Mouse (Mus musculus) kidney, adult 2 months (tissue): ENCODE measurements around the gene Tmem109. TPM values are rescaled to one million over a fixed set of nuclear protein-coding genes. Genes with fewer than 3 reads are reported as not detected.

Experiments used
- DNase-seq: peaks from one replicate; pipeline ENCODE4 v3.0.0; 2021
- H3K27ac ChIP-seq: fragments of 200-500 bp; 2 replicates; pipeline ENCODE4 v1.5.1; 2012; ENCODE audit warnings: low read depth, low read length, control low read depth, inconsistent platforms; ENCODE audit not compliant: insufficient read depth
- H3K27me3 ChIP-seq: fragments of 200-500 bp; replicated peaks from 2 replicates; pipeline ENCODE4 v1.6.1; 2012; ENCODE audit warnings: mild to moderate bottlenecking, moderate library complexity, low read length, inconsistent platforms; ENCODE audit not compliant: control insufficient read depth, insufficient read depth
- H3K36me3 ChIP-seq: fragments of 200-500 bp; 2 replicates; pipeline ENCODE4 v1.6.1; 2012; ENCODE audit warnings: mild to moderate bottlenecking, moderate library complexity, low read length, inconsistent platforms; ENCODE audit not compliant: control insufficient read depth, insufficient read depth
- H3K4me1 ChIP-seq: fragments of 200-500 bp; 2 replicates; pipeline ENCODE4 v1.6.1; 2011; ENCODE audit warnings: low read length; ENCODE audit not compliant: control insufficient read depth, insufficient read depth
- H3K4me3 ChIP-seq: fragments of 200-500 bp; 2 replicates; pipeline ENCODE4 v1.5.1; 2011; ENCODE audit warnings: mild to moderate bottlenecking, low read depth, low read length, control low read depth; ENCODE audit not compliant: insufficient read depth
- CTCF ChIP-seq: fragments of 200-500 bp; conservative IDR thresholded peaks from 2 replicates; pipeline ENCODE4 v1.5.1; 2011; ENCODE audit warnings: low read depth, mild to moderate bottlenecking, control low read depth, low read length, moderate library complexity, mixed read lengths; ENCODE audit not compliant: insufficient read depth, insufficient read length
- POLR2A ChIP-seq: fragments of 200-500 bp; IDR thresholded peaks from one replicate; pipeline ENCODE4 v1.6.1; 2011; ENCODE audit warnings: low read depth, low read length, control low read depth
- WGBS: fragments of 180-500 bp; shearing (Covaris S2); methylation state at CpG from one replicate; pipeline ENCODE4 v1.1.7; 2018; 5-methylcytosine and 5-hydroxymethylcytosine counted together
- polyA plus RNA-seq: library from polyadenylated mRNA; depleted of rRNA; stranded (reverse); fragments of >200 nt; gene quantifications from 2 replicates; pipeline ENCODE4 v1.2.3, GENCODE M21; 2012

The Tmem109 gene
- polyA plus RNA-seq, 1 experiment: 101 TPM

GRCm38 (mm10) chr19:10869886-10870527 is 11.8 kb downstream of the Tmem109 start, which contains the start of gene Tmem132a:
Gene Tmem132a, minus strand, starts transcription at chr19:10869940.
- 10% methylated on average over 8 of the region's 8 CpGs for WGBS
- TF ChIP-seq POLR2A (no peak), CTCF (no peak)
- Histone ChIP-seq H3K27ac (no peak within 1 kb of the TSS), H3K4me1 (peaks cover 4% of the 10 kb centered on the region; the same call in 1 of the 2 replicates), H3K27me3 (no peaks in the 10 kb centered on the region), H3K36me3 (peaks cover 4% of the 10 kb centered on the region), H3K4me3 (peak within 1 kb of the TSS; percentile 57)
- DNase-seq: peak; percentile 46

DNA sequence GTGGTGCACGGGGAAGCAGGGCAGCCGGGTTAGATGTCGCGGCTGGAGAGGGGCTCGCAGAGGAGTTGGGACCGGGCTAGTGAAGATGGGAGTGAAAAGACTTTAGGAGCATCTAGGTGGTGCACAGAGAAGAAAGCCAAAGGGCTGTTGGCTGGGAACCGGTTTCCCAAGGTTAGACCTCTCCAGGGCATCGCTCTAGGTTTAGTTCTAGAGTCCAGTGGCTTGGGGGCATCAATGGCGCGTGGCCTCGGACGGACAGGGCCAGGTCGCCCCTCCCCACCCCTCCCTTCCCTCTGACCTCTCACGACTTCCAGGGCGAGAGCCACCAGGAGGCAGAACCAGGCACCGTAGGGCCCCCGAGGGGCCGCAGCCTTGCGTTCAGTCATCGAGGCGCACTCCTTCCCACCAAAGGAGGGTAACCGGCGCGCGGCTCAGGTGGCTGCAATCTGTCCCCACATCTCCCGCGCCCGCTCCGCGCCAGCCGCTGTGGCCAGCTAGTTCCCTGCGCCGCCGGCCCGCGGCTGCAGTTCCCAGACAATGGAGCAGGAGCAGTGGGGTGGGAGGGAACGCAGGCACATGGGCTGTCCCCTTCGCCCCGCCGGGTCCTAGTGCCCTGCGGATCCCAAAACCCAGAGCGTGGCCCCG is 12.4 kb downstream of the Tmem109 start:
- H3K36me3 ChIP-seq: peaks cover 4% of the 10 kb centered on the region
- TF ChIP-seq CTCF (no peak), POLR2A (peak; percentile 37)
- peak overlapping the region; percentile 57 for H3K4me3 ChIP-seq
- H3K27me3 ChIP-seq: no peaks in the 10 kb centered on the region
- no peak overlapping the region for H3K27ac ChIP-seq
- under 1% methylated on average over 43 of the region's 43 CpGs for WGBS
- peaks cover 4% of the 10 kb centered on the region; the same call in 1 of the 2 replicates for H3K4me1 ChIP-seq
- DNase-seq: peak; percentile 83

- Histone ChIP-seq H3K27me3 (no peaks in the 10 kb centered on the region), H3K36me3 (peaks cover 4% of the 10 kb centered on the region), H3K27ac (no peak overlapping the region), H3K4me1 (peaks cover 4% of the 10 kb centered on the region; the same call in 1 of the 2 replicates), H3K4me3 (peak overlapping the region; percentile 57; the same call in 1 of the 2 replicates)
- TF ChIP-seq POLR2A (no peak), CTCF (no peak)
- DNase-seq: no peak
- 2% methylated on average over 17 of the region's 17 CpGs for WGBS
Observed at GRCm38 (mm10) chr19:10868623-10869141, 13.1 kb downstream of the Tmem109 start.

DNA sequence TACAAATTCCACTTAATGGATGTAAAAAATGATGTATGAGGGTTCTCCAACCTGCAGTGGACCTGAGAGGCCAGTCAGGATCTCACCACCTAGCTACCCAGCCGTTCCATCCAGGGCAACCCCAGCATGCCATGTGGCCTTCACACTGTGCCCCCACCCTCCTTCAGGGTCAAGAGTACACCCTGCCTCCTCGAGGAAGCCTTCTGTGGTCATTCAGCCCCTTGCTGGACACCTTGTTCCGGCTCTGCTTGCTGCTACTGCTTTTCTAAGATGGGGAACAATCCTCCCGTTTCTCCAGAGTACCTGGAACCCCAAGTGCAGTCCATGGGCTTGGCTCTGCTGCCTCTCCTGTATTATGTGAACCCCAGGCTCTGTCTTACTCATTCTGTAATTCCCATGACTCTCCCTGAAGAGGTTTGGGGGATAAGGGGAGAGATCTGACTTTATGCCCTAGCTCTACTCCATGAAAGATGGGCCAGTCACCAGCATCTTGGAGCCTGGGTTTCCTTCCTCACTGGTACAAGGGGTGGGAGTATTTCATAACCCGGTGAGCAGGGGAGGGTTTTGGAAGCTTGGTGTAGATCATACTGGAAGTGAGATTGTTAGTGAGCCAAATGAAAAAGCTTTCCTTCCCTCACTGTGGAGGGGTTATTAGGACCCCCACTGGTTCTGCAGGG is 13.7 kb downstream of the Tmem109 start:
- H3K4me3 ChIP-seq: no peak overlapping the region
- no peak overlapping the region for H3K27ac ChIP-seq
- 20% methylated on average over 5 of the region's 5 CpGs for WGBS
- H3K27me3 ChIP-seq: no peaks in the 10 kb centered on the region
- TF ChIP-seq CTCF: no peak
- no peak for TF ChIP-seq POLR2A
- H3K36me3 ChIP-seq: peaks cover 2% of the 10 kb centered on the region; the same call in 1 of the 2 replicates
- H3K4me1 ChIP-seq: peaks cover 4% of the 10 kb centered on the region; the same call in 1 of the 2 replicates
- no peak for DNase-seq

- Histone ChIP-seq H3K27me3 (no peaks in the 10 kb centered on the region), H3K36me3 (no peaks in the 10 kb centered on the region), H3K27ac (no peak overlapping the region), H3K4me1 (peaks cover 4% of the 10 kb centered on the region; the same call in 1 of the 2 replicates), H3K4me3 (no peak overlapping the region)
- no peak for DNase-seq
- TF ChIP-seq CTCF: no peak
- no peak for TF ChIP-seq POLR2A
- 88% methylated on average over 13 of the region's 13 CpGs for WGBS
Observed at GRCm38 (mm10) chr19:10866351-10866750, 15.4 kb downstream of the Tmem109 start.

DNA sequence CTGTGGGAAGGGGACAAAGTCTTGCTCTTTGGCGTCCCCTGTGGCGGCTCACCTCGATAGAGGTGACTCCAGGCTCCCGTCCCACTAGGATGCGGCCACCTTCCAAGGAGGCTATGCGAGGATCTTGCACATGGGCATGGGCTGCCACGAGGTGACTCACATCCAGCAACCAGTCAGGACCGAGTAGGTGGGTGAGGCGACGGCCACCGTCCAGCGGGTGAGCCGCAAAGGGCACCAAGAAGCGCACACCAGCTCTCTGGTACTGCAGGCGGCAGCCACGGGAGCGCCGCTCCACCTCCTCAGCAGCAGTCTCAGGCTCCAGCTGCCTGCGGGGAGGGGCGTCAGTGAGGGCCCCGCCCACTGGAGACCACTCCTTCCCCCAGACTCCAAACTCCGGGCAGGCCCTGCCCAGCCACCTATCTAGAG is 21.7 kb downstream of the Tmem109 start:
- TF ChIP-seq CTCF (no peak), POLR2A (no peak)
- Histone ChIP-seq H3K36me3 (no peaks in the 10 kb centered on the region), H3K27ac (no peak overlapping the region), H3K27me3 (no peaks in the 10 kb centered on the region), H3K4me1 (no peaks in the 10 kb centered on the region), H3K4me3 (no peak overlapping the region)
- WGBS: 57% methylated on average over 22 of the region's 22 CpGs
- DNase-seq: no peak
